Mouse (Mus musculus) ES-Bruce4 (cell line): ENCODE measurements at regions not wholly inside any gene's neighbourhood (a gene's known extent, or its start where the extent isn't known, plus 50 kb on each side); places are given as distances from the start of the nearest gene placed in this dataset.

Source experiments
- CTCF ChIP-seq: IDR thresholded peaks from one replicate; pipeline ENCODE4 v1.8.1; 2011; ENCODE audit warnings: low read depth, low read length
- EP300 ChIP-seq: IDR thresholded peaks from 2 replicates; pipeline ENCODE4 v1.6.1; 2011; ENCODE audit warnings: low read depth, low read length; ENCODE audit not compliant: insufficient read depth

GRCm38 (mm10) chr14:79851231-79851630 lies 80.1 kb upstream of the Pcdh8 start:
- TF ChIP-seq CTCF (no peak), EP300 (no peak)
